Mouse (Mus musculus) 416B (cell line): ENCODE data around the gene Pgam1.
A peak's percentile ranks its signal among the peaks of the same experiment; 100 is the strongest.

ENCODE experiments used
- DNase-seq: peaks from one replicate; pipeline ENCODE4 v3.0.0; 2011; ENCODE audit warnings: low read depth

Gene Pgam1

DNA sequence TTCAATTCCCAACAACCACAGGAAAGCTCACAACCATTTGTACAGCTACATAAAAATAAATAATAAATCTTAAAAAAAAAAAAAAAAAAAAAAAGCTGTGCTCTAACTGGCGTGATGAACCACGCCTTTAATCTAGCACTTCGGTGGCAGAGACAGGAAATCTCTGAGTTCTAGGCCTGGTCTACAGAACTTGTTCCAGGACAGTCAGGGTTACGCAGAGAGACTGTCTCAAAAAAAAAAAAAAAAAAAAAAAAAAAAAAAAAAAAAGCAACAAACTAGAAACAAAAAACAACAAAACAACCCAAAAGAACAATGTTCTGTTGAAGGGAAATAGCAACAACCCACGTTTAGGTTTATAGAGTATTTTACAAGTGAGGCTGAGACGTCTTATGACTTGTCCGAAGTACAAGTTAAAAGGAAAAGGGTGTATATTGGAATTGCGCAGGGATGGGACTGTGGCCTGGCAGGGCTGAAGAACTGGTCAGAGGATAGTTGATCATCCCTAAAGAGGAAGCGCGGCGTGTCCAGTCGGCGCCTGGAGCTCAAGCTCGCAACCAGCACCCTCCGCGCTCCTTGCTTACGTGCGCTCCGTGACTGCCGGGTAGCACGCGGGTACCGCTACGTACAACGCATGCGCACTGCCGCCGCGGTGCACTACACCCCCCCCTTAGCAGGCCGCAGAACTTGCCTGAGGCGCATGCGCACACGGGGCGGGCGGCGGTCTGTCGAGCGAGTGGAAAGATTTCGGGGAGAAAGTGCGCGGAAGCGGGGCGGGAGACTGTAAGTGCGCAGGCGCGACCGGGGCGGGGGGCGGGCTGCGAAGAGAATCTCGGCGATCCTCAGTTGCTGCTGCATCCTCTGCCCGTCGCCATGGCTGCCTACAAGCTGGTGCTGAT lies at the start of gene Pgam1:
Pgam1 (plus strand) TSS at position 746 of the 896 bp plus-strand sequence.
- peak; percentile 99 for DNase-seq

DNA sequence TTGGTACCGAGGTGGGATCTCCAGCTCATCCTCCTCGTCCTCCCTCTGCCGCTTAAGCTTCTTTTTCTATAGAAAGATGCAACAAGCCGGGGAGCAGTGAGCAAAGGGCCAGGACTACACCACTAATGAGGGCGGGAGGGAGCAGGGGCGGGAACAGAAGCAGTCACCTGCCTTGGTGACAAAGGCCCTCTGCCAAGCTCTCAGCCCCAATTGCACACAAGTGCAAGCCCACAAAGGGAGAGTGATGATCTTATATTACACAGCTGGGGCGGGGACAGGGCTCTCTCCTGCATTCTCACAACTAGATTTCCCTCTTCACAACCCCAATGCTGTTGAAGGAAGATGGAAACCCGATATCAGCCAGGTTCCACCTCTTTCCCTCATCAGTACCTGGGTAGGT lies 45.0 kb upstream of the Pgam1 start:
- DNase-seq, result no peak

DNA sequence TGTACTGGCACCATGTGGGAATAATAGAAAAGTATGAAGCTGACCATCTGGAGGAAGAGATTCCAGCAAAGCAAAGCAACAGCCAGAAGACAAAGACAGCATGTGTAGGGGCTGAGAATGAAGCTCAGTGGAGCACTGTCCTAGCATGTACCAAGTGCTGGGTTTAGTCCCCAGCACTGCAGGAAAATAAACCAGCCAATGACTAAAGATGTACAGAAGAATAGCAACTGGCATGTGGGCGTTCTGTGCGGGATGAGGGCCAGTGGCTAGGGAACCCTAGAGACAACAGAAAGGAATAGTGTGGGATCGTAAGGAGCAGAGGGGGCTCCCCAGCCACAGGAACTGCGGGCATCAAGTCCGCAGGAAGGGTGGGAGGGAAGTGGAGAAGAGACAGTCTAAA lies 42.4 kb upstream of the Pgam1 start:
- DNase-seq, result no peak

DNA sequence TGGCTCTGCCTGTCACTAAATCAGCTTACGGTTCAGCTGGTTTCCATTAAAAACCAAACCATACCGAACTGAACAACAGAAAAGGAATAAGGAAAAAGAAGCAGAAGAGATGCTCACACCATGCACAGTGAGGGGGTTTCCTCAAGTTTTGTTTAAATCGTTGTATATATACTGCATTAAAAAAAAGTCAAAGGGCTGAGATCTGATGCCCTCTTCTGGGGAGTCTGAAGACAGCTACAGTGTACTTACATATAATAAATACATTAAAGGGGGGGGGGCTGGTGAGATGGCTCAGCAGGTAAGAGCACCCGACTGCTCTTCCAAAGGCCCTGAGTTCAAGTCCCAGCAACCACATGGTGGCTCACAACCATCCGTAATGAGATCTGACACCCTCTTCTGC lies 41.8 kb upstream of the Pgam1 start:
- DNase-seq, result peak; percentile 54

DNA sequence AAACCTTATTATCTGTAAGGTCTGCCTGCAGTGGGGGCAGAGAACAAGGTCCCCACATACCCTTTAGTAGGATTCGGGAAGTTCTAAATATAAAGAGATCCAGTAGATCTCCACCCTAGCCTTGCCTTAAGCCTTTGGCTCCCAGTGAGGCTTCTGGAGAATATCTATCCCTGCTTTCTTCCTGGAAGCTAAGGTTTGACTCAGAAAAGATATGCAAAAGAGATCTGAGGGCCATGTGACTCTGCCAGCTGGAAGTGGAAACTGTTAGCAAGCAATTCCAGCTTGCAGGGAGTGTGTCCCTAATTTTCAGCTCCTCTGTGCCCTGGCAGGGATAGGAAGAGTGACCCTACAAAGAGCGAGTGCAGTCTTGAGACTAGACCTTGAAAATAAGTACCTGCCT lies 39.4 kb upstream of the Pgam1 start:
- no peak for DNase-seq

DNA sequence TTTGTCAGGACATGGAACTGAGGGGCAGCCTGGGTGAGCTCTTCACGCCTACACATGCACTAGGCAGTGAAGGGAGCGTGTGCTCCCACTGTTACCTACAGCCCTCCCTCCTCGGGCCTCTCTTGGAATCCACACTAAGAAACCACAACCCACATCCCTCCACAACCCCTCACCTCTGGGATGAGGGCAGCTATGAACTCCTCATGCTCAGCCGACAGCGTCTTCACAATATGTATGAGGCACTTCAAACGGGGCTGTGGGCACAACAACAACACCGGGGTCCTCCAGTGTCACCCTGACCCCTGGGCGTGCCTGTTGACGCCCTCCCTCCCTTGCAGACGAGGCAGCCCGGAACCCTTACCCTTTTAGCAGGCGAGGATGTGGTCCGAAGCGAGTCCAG lies 37.4 kb upstream of the Pgam1 start:
- no peak for DNase-seq

DNA sequence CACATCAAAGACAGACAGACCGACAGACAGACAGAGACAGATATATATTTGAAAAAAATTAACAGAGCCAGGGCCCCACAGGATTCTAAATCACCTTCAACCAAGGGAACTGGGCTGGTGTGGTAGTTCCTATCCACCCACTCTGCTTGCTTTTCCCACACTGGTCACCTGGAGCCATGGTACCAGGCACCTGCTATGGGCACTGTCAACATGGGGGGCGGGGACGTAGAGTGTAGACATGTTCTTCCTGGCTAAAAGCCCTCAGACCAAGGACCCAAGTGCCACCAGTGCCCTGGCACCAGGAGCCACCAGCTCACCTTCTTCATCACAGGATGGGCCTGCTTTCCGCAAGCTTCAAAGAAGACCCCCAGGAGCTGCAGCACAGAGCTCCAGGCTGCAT lies 29.9 kb upstream of the Pgam1 start:
- DNase-seq, result no peak

DNA sequence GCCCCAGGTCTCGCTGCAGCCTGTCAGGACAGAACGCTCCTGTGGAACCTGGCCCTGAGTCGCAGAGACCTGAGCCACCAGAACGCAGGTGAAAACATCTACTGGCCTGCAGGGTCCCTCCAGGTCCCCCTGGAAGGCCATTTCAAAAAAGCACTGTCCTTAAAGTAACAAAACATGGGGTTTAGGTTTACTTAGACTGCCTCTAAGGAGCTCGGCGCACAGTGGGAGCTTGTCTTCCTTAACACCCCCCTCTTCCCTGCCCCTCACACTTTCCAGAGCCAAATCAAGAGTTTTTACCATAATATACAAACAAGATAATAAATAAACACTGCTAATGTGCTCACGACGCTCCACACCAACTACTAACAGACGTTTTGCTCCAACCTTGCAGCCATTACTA lies 27.8 kb upstream of the Pgam1 start:
- no peak for DNase-seq

DNA sequence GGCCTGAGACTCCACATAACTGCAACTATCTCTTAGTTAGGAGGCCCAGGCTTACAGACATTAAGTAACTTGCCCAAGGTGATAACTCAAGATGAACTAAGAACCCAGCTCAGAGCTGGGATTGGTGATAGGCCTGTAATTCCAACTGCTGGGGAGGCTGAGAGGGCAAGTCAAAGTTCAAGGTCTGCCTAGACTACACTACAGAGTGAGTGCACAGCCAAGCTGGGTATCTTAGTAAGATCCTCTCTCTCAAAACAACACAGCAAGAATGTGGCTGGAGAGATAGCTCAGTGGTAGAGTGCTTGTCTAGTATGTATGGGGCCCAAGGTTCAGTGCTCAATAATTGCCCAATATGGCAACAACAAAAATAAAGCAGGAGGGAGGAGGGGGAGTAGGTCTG lies 23.5 kb upstream of the Pgam1 start:
- no peak for DNase-seq

DNA sequence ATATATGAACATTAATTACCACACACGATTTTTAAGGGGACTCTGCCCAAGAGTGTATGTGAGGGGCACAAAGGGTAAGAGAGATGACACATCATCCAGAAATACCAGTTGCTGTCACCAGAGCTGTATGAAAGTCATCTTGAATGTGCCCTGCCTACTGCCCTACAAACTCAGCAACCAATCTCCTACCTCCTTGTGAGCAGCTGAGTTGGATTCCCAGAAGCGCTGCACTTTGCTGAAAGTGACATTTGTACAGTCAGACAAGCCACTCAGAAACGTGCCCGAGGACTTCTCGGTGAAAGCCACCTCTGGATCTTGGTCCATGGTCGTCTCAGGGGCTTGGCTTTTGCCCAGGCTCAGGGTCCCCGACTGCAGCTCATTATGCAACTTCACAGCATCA lies 16.8 kb upstream of the Pgam1 start:
- DNase-seq, result peak; percentile 56

DNA sequence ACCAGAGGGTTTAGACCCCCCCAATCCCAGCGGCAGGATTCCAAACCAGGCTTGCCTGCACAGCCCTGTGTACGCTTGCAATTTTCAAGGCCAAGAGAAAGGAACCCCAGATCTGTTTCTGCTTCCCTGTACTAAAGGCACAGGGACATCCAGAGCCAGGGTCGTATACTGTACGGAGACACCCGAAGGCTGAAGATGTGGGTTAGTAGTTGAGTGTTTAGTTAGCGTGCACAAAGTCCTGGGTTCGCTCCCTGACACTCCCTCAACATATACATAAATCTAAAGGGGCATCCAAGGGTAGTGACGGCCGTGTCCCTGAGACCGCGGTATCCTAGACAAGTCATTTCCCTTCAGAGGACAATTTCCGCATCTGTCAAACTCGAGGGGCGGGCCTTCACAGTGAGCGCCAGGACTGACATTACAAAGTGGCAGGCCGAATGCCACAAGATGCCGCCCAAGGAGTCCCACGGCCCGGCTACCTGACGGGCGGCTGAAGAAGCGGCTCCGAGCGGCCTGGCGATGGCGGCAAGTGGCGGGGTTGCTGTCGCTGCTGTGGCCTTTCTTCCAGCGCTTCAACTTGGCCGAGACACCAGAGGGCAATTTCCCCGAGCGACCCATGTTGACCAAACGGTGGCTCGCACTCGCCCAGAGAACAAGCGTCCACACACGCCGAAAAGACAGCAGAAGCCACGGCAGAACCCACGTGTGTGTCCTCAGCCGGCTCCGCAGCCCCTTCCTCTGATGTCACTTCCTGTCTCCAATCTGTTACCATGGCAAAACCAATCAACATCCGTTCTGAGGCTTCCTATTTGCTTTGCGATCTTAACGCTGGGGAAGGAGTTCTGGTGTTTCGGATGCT lies 16.0 kb upstream of the Pgam1 start, which contains the start of gene Rrp12:
Rrp12 (minus strand) TSS at position 714 of the 859 bp plus-strand sequence.
- peak; percentile 96 for DNase-seq

DNA sequence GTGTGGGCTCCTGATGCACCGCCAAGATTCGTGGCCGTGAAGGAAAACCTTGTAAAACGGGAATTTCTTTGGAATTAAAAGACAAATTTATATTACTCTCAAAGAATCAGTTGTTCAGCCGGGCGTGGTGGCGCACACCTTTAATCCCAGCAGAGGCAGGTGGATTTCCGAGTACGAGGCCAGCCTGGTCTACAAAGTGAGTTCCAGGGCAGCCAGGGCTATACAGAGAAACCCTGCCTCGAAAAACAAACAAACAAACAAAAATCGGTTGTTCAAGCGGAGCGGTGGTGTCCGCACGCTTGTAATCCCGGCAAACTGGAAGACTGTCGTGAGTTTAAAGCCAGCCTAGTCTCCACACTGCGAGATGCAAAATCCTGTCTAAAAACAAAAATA lies 15.4 kb upstream of the Pgam1 start:
- DNase-seq, result no peak

DNA sequence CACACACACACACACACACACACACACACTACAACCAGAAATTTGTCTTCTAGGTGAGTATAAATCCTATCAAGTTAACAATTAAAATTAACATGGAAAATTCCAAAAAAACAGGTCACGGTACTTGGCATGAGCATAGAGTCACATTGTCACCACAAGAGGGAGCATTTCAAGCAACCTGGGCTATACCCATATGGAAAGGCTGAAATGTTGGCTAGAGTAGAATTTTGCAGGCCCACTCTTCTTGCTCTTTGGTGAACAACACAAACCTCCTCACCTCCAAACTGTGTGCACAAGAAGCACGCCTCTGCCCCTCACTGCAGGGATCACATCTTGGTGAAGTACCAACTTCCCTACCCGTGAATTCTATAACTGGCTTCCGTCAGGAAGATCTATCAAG lies 12.9 kb upstream of the Pgam1 start:
- peak; percentile 86 for DNase-seq

DNA sequence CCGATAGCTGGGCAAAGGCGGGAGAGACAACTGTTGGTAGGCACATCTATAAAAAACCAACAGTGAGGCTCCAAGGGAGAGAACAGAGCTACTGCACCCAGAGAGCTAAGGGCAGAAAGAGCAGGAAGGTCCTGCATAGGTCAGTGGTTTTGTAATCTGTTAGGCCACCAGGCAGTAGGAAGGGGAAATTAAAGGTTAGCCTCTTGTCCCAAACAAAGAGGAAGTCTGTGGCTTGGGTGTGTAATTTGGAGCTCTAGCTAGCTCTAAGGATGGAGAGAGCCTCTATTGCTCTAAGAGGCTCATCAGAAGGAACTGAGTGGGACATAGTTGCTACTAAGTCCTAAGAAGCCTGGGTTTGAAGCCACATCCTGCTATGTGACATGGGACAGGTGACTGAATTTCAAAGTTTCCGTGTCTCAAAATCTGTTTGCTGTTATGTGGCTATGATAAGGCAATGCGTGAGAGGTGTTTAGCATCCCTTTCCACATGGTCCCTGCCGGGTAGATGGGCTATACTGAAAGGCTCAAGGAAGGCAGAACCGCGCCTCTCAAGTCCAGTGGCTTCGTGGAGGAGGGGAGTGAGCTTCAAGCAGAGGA lies 11.1 kb upstream of the Pgam1 start:
- DNase-seq, result peak; percentile 98

DNA sequence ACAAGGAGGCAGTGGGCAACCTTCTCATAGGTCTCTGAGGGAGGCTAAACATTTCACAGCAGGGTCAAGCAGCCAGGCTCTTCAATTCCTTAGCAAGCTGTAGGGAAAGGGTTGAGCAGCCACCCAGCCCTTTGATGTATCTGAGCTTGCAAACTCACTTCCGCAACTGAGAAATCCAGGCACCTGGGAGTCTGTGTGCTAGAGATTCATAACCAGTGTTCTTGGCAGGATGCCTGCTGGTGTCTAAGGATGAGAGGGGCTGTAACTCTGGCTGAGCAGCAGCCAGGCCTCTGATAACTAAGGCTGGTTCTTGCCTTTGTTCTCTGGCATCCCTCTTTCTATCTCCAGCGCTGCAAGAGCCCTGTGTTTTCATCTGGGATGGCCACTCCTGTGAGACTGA lies 10.0 kb upstream of the Pgam1 start:
- peak; percentile 92 for DNase-seq

DNA sequence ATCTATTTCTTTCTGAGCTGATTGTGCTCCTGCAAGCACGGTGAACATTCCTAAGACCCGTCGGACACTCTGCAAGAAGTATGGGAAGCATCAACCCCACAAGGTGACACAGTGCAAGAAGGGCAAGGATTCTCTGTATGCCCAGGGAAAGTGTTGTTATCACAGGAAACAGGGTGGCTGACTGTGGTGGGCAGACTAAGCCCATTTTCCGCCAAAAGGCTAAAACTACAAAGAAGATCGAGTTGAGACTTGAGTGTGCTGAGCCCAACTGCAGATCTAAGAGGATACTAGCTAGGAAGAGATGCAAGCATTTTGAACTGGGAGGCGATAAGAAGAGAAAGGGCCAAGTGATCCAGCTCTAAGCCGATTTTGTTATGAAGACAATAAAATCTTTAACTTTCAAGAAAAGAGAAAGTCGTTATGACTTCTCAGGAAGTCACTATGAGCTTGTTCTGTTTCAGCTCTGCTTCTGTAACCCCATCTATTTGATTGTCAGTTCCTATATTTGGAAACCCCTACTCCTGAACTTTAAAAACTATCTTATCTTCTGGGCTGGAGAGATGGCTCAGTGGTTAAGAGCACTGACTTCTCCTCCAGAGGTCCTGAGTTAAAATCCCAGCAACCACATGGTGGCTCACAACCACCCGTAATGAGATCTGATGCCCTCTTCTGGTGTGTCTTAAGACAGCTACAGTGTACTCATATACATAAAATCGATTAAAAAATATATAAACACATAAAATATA lies 8.7 kb upstream of the Pgam1 start:
- DNase-seq, result peak; percentile 93

DNA sequence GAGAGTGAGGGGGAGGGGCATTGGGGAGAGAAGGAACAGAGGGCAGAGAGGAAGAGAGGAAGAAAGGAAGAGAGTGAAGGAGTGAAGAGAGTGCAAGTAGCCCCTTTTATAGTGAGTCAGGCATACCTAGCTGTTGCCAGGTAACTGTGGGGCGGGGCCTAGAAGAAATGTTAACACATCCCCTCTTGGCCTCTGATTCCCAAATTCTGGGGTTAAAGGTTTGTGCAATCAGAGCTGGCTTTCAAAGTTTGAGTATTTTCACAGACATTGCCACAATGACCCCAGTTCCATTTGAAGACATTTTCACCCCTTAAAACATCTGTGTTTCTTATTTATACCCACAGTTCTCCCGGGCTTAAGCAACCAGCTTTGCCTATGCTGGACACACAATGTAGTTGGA lies 6.5 kb upstream of the Pgam1 start:
- DNase-seq, result no peak

DNA sequence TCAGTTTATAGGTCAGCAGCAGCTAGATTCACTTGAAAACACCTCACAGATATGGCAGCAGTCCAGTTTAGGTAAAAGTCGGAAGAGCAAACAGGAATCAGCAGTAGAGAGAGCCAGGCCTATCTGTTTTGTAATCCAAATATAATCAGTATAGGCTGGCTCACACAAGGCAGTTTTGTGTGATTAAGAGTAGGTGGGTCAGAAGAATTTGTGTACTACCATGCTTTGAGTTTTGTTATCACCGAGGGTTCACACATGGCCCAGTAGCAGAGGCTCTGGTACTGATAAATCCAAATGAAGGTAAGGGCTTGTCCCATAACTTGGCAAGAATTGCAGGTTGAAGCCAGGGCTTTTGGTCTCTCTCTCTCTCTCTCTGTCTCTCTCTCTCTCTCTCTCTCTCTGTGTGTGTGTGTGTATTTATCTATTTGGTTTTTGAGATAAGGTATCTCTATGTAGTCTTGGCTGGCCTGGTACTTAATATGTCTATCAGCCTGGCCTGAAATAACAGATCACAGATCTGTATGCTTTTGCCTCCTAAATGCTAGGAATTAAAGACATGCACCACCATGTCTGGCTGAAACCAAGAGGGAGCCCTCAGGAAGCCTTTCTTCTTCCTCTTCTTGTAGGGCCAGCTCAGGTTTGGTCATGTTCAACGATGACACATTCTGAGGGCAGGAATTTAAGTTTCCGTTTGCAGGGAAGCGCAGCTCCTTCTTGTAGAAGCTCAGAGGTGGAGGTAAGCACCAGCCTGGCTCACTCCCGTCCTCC lies 5.2 kb upstream of the Pgam1 start:
- DNase-seq, result peak; percentile 72

DNA sequence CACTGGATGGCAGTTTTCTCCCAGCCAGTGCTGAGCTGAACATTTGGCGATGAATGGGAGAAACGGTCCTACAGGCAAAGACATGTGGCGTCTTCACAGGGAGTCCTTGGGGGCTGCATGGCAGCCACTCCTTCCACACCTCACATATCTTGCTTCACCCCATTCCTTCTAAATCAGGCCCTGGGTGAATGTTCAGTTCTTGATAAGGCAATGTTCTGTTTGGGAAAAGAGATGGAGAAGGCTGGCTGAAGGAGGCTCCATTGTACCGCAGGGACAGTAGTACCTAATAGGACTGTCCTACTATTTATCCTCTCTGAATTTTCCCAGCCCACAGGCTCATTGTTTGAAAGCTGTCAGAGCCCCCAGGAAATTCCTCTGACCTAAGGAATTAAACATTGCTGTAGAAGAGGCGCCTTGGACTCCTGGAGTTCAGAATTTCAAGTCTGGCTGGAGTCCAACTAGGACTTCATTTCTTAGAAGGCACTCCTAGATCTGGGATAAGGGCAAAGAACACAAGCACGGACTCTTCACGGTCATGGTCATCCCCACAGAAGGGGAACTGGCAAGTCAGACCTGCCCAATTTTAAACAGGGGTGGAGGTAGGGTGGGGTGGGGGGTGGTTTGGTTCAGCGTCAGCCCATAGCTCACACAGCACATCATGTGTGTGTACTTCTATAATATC lies 4.5 kb upstream of the Pgam1 start:
- DNase-seq, result no peak

DNA sequence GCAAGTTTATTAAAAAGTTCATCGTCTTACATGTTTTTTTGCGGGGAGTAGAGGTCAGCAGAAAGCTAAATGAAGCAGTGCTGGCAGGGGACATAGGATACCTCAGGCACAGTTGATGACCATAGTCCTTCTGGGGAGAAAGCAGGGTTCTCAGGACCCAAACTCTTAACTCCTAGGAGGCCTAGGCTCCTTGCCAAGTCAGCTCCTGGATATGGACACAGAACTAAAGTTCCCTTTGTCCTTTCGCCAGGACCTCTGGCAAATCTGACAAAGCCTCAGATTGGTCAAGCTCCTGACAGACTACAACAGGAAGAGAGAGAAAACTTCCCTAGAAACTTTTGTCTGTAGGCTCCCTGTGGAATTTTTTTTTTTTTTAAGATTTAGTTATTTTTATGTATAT lies 3.0 kb upstream of the Pgam1 start:
- DNase-seq, result no peak

DNA sequence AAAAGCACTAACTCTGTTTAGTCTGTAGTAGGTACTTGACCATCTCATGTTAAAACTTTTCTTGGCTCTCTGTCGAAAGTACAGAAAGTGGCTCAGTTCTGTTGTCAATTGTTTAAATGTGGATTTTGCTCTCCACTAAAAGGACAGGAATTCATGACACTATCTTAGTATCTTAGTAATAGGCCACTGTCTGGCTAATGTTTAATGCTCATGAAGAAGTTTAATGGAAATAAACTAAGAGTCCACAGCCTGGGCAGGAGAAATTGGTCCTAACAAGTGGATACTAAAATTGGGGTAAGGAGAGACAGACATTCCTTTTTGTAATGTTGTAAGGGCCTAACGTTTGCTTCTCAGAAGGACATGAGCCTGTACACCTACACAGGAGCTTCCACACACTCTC lies 1.3 kb upstream of the Pgam1 start:
- no peak for DNase-seq
